Mouse (Mus musculus) kidney, postnatal 25 days (tissue): ENCODE data around the gene Gm36210.

Experiments
- DNase-seq, 2 experiments: peaks; one replicate each; pipeline ENCODE4 v3.0.0; 2021; ENCODE audit warnings: mixed read lengths in 2 of 2

Gm36210 gene

DNA sequence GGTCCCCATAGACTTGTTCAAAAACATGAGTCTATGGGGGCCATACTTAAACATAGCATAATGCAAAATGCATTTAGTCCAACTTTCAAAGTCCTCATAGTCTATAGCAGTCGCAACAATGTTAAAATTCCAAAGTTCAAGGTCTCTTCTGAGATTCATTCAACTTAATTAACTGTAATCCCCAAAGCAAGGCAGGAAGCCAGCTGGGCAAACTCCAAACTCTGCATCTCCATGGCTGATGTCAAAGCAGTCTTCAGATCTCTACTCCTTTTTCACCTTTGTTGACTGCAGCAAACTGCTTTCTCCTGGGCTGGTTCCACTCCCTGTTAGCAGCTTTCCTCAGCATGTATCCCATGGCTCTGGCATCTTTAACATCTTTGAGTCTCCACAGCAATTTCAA is 27.3 kb downstream of the Gm36210 start:
- peak in 1 of 2 experiments; percentile 14 for DNase-seq

GRCm38 (mm10) chr7:4878186-4878585 is 28.1 kb downstream of the Gm36210 start:
- DNase-seq = peak; percentile 63 to 73

DNA sequence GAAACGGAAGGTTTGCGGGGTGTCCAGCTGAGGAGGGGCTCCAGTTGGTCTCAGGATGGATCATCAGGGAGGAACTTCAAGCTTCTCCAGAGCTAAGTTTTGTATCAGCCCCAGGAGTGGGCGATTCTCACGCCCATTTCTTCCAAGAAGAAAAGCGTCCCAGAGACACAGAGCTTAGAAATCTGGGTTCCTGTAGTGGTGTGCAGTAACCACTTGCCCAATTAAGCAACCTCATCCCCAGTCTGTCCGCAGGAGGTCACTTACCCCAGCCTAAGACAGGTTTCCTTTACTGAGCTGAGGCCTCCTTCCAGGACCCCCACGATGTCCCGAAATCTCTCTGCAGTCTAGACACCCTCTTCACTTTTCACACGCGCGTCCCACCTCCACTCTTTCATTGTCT is 29.1 kb downstream of the Gm36210 start:
- DNase-seq = no peak

DNA sequence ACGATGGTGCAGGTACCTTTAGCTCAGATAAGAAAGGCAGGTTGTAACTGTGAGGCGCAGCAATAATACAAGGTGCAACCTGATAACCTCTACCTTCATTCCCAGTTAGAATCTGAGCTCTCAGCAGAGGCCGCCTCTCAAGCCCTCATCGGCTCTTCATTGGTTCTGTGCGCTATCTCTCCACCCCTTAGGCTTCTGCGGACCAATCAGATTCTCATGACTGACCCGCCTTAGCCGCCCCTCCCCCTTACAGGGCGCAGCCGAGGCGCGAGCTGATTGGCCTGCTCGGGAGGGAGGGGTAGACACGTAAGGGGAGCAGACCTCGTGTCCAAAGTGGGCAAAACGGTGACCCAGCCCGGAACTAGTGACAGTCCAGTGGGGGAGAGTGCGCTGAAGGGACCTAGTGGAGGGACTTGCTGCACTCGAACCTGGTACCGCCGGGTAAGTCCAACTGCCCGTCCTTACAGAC is 29.5 kb downstream of the Gm36210 start, which contains the start of gene Isoc2a:
Gene Isoc2a (plus strand): TSS at position 401 of the 469 bp plus-strand sequence.
- DNase-seq = peak; percentile 93 to 98

GRCm38 (mm10) chr7:4870133-4870532 is 36.2 kb downstream of the Gm36210 start, which contains the start of gene Isoc2b:
Gene Isoc2b, minus strand, starts transcription at chr7:4870258.
- no peak for DNase-seq

GRCm38 (mm10) chr7:4866631-4867180 is 39.6 kb downstream of the Gm36210 start:
- DNase-seq = peak in 1 of 2 experiments; percentile 11

- DNase-seq = peak; percentile 97 to 98
Measured at GRCm38 (mm10) chr7:4865579-4866493, 40.5 kb downstream of the Gm36210 start.

DNA sequence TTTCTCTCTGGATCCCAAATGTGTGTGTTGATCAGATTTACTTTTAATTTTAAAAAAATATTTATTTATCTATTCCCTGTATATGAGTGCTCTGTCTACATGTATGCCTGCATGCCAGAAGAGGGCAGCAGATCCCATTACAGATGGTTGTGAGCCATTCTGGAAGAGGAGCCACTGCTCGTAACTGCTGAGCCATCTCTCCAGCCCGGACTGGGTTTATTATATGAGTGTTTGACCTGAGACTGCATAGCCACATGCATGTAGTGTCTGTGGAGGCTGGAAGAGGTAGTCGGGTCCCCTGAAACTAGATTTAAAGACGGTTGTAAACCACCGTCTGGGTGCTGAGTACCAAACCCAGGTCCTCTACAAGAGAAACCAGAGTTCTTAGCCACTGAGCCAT is 41.2 kb downstream of the Gm36210 start:
- peak; percentile 67 to 76 for DNase-seq

DNA sequence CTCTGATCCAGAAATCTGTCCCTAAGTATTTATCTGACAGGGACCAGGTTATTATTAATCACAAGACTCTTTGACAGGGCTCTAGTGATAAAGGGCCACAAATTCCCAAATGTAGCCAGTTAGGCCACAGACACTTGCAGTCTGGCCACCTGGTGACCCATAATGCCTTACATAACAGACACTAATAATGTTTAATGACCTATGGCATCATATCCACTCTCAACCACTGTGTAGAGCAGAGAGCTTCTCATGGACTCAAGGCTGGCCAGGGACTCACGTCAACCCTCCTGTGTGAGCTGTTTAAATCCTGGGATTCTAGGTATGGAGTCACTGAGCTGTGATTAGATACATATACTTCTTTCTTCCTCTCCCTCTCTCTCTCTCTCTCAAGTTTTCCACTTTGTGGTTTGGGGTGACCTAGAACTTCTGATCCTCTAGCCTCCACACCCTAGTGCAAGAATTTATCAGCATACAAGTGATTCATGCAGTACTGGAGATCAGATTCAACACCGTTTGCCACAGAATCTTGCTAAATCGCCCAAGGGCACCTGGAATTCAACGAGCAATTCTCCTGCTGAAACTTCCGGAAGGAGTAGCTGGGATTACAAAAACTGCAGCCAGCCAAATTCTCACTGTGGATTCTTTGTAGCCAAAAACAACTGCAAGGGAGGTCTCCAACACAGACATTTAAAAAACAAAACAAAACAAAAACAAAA is 42.0 kb downstream of the Gm36210 start:
- peak in 1 of 2 experiments; percentile 16 for DNase-seq

GRCm38 (mm10) chr7:4863541-4864080 is 42.7 kb downstream of the Gm36210 start:
- no peak for DNase-seq

- DNase-seq = peak; percentile 93 to 94
Measured at GRCm38 (mm10) chr7:4863041-4863440, 43.3 kb downstream of the Gm36210 start.

GRCm38 (mm10) chr7:4860926-4861325 is 45.4 kb downstream of the Gm36210 start:
- DNase-seq = peak in 1 of 2 experiments; percentile 24

DNA sequence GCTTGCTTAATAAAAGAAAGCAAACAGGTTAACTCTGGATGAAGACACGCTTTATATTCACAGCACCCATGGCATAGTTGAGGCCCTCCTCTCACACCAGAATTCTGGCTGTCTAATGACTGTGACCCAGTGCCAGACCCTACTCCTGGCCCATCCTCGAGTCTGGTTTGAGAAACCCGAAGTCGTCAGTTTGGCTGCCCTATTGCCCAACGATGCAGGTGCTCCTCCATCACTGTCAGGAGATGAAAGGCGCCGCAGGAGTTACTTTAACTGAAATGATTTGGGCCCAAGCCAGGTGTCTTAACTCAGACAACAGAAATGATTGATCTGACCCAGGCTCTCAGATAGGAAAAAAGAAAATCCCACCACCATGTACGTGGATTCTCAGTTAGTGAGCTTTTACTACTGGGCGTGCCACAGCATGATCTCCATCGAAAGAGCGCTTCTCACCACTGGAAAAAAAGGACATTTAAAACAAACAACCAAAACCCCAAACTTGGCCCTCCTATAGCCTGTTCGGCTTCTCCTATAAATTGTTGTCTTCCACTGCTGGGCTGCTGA is 46.8 kb downstream of the Gm36210 start:
- DNase-seq = peak in 1 of 2 experiments; percentile 21

DNA sequence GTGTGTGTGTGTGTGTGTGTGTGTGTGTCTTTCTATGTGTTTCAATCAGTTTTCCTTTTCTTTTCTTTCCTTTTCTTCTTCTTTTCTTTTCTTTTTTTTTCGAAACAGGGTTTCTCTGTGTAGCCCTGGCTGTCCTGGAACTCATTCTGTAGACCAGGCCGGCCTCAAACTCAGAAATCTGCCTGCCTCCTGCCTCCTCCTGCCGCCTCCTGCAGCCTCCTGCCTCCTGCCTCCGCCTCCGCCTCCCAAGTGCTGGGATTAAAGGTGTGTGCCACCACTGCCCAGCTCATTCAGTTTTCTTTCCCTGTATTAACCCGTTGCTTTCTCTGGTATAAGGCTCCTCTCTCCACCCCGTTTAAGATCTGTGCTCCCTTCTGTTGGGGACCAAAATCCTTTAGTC is 49.0 kb downstream of the Gm36210 start:
- peak in 1 of 2 experiments; percentile 76 for DNase-seq

- DNase-seq = no peak
Measured at GRCm38 (mm10) chr7:4856508-4856907, 49.8 kb downstream of the Gm36210 start.

GRCm38 (mm10) chr7:4853613-4854012 is 52.7 kb downstream of the Gm36210 start:
- peak in 1 of 2 experiments; percentile 36 for DNase-seq

- no peak for DNase-seq
Measured at GRCm38 (mm10) chr7:4851315-4851688, 55.0 kb downstream of the Gm36210 start.

DNA sequence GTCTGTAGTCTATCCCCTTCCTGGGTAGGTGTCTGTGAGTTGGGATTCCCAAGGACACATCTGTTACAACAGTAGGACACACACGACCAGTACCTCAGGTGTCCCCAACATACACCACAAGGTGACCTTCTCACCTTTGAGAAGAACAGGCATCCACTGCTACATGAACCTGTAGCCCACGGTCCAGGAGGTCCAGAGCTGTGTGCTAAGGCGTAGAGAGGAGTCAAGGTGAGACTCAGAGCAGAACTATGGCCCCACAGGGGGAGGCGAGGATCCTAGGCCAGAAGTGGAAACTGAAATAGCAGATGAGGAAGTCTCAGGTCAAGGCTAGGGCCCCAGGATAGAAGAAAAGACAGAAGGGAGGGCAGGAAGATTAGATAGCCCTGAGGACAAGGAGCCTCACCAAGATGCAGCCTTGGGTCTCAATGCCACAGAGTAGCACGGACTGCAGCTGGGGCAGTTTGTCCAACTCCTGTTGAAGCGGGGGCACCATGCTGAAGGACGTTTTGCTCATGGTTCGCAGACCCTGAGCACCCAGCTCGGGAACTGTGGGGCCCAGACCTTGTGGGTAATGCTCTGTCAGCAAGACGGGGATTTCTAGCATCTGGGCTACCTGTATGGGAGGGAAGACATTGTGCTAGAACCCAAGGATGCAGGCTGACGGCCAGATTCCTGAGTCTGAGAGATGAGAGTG is 55.5 kb downstream of the Gm36210 start:
- DNase-seq = no peak

DNA sequence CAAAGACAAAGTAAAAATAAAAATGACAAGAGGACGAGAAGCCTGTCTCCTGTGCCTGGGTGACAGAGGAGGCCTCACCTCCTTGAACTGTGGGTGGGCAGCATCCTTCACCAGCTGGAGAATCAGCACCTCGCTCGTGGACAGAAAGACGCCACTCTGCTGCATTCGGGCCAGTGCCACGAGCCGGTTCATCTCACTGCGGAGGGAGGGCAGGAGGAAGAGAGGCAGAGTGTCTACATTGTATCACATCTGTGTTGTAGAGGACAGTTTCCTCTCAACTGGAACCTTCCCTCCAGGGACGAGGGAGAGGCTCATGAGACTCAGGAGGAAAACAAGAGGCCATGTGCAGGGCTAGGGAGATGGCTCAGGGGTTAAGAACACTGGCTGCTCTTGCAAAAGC is 56.9 kb downstream of the Gm36210 start:
- DNase-seq = no peak
